Mouse (Mus musculus): ENCODE results near the gene Apoc4. TPM values are rescaled to one million over a fixed set of nuclear protein-coding genes. Genes with fewer than 3 reads are reported as not detected.

Apoc4 gene
- polyA plus RNA-seq, 1 experiment from 2014 or later, result not detected

DNA sequence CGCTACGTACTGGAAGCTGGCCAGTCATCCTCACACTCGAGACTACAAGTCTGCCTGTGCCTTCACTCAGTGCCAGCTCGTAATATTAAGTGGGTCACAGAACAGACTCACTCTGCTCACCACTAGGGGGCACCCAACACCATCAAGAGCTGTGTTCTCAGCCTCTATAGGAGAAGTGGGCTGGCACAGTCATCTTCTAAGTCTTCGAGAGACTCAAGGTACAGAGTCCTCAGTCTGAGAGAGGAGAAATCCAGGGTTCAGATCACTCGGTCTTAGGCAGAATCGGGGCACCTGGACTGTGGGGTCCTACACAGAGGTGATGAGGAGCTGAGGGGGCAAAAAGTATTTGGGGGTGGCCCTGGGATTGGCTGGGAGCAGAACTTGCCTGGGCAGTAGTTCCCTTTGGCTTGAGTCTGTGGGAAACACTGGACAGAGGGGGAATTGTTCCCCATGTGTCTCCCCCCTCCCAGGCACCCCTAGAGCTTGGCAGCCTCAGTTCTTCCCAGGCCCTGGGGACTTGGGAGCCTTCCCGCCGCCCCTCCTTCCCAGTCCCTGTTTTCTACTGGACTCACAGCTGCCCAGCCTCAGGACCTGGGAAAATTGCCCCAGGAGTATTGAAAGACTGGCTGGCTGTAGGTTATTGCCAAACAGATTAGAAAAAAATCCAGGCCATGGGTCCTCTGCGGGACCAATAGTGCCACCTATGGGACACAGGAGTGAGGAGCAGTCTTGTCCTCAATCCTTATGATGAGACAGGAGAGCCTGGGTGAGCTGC, 12.1 kb downstream of the Apoc4 start:
- Histone ChIP-seq H3K27me3 (0 out of 2 replicates have a peak, but pooled peaks cover 5% of the 10 kb centered on the region), H3K4me1 (peaks cover 11% of the 10 kb centered on the region), H3K9ac (no peak overlapping the region), H3K4me2 (0 out of 2 replicates have a peak overlapping the region, but pooled peaks have one; percentile 6), H3K9me3 (no peaks in the 10 kb centered on the region), H3K4me3 (replicated peaks) (no peak overlapping the region), H3K36me3 (replicated peaks) (no peaks in the 10 kb centered on the region), H3K27ac (no peak overlapping the region)
- 11% methylated on average over 10 of the region's 10 CpGs for WGBS
- peak; percentile 65; the same call in 1 of the 2 replicates for ATAC-seq (ENCODE audit: low FRiP score)

DNA sequence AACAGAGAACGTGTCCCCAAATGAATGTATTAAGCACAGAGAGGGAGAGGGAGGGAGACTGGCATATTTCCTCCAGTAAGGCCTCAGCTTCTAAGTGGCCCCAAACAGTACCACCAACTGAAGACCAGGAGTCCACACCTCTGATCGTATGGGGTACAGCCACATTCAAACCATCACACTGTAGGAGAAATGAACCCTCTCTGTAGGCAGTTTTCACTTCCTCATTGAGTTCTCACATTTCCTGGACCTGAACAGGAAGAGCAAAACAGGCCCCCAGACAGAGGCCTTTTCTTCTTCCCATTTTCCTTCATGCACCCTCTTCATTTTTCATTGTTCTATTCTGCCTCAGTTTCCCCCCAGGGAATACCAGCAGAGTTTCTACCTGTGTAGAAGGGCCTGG, 13.8 kb downstream of the Apoc4 start:
- Histone ChIP-seq H3K27ac (no peak overlapping the region), H3K4me2 (no peak overlapping the region), H3K9me3 (no peaks in the 10 kb centered on the region), H3K9ac (no peak overlapping the region), H3K4me1 (peaks cover 27% of the 10 kb centered on the region), H3K4me3 (replicated peaks) (no peak overlapping the region), H3K36me3 (replicated peaks) (peaks cover 4% of the 10 kb centered on the region; the same call in 1 of the 2 replicates), H3K27me3 (0 out of 2 replicates have a peak, but pooled peaks cover 5% of the 10 kb centered on the region)
- WGBS, result 86% methylated on average over 2 of the region's 2 CpGs
- no peak for ATAC-seq (ENCODE audit: low FRiP score)

- H3K9me3 ChIP-seq, result no peaks in the 10 kb centered on the region
- 66% methylated on average over 3 of the region's 3 CpGs for WGBS
- no peak overlapping the region for H3K4me3 ChIP-seq (replicated peaks)
- H3K27ac ChIP-seq, result no peak overlapping the region
- 0 out of 2 replicates have a peak, but pooled peaks cover 5% of the 10 kb centered on the region for H3K27me3 ChIP-seq
- H3K9ac ChIP-seq, result no peak overlapping the region
- H3K36me3 ChIP-seq (replicated peaks), result peaks cover 11% of the 10 kb centered on the region
- peaks cover 29% of the 10 kb centered on the region for H3K4me1 ChIP-seq
- no peak overlapping the region for H3K4me2 ChIP-seq
- no peak for ATAC-seq (ENCODE audit: low FRiP score)
Measured at GRCm38 (mm10) chr7:19666750-19667149, 14.5 kb downstream of the Apoc4 start.

DNA sequence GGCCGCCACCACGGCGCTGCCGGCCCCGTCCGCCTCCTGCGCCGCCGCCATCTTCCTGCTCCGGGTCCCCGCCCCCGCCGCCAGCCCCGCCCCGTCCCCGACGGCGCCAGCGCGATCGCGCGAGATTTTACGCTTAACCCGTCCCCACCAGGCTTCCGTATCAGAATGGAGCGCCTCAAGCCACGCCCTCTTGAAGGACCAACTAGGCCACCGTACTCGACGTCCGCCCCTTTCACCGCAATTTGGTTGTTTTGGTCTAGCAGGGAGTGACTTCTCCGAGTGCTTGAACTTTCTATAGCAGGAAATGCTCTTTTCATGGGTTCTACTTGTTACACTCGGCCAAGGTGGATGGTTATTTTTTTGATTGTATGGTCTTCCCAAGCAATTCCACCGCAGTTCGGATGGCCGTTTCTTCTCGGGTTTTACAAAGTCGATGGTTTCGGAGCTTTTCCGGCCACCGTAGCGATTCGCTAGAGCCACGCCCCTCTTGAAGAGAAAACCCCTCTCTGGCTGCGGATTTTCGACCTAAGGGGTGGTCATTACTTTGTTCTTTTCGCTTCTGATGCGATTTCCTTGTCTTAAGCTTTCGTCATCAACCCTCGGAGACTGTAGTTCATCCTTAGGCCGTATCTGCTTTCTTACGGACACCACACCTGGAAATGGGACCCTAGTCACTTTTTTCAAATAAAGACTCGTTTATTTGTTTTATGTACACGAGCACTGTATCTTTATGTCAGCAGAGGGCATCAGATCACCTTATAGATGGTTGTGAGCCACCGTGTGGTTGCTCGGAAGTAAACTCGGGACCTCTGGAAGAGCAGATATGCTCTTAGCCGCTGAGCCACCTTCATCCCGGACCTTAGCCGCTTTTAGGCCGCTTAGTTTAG, 16.1 kb downstream of the Apoc4 start, which contains the start of gene Clptm1:
TSS of gene Clptm1 (minus strand) at position 79 of the 887 bp plus-strand sequence.
- Histone ChIP-seq H3K36me3 (replicated peaks) (peaks cover 20% of the 10 kb centered on the region), H3K4me3 (replicated peaks) (peak within 1 kb of the TSS; percentile 100), H3K27me3 (0 out of 2 replicates have a peak, but pooled peaks cover 5% of the 10 kb centered on the region), H3K9ac (peak within 1 kb of the TSS; percentile 99), H3K4me1 (peaks cover 29% of the 10 kb centered on the region), H3K27ac (peak within 1 kb of the TSS; percentile 93), H3K4me2 (peak within 1 kb of the TSS; percentile 86), H3K9me3 (no peaks in the 10 kb centered on the region)
- WGBS, result under 1% methylated on average over 62 of the region's 63 CpGs
- peak; percentile 91 for ATAC-seq (ENCODE audit: low FRiP score)

DNA sequence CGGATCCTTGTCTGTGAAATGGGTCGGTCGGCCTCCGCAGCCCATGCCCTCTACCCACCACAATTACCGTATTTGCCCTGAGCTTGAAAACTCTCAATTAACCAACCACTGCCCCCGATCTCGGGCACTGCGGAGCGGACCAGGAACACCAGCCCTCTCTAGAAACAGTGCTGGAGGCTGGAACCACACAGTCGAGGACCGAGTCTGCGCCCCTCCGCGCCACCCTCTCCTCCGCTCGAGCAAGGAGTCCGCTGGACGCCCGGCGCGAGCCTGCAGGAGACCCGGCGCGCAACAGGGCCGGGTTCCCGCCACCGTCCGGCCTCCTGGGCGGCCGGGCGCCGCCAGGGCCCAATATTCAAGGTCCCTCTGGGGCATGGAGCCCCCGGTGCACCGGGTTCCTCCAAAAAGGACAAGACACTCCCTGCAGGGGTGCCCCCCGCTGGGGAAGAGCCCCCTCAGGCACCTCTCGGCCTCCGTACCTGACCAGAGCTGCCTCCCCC, 16.8 kb downstream of the Apoc4 start:
- Histone ChIP-seq H3K4me2 (peak overlapping the region; percentile 86), H3K27ac (peak overlapping the region; percentile 93), H3K9ac (peak overlapping the region; percentile 99), H3K27me3 (0 out of 2 replicates have a peak, but pooled peaks cover 5% of the 10 kb centered on the region), H3K36me3 (replicated peaks) (peaks cover 25% of the 10 kb centered on the region), H3K4me3 (replicated peaks) (peak overlapping the region; percentile 100), H3K9me3 (no peaks in the 10 kb centered on the region), H3K4me1 (peaks cover 29% of the 10 kb centered on the region)
- under 1% methylated on average over 37 of the region's 37 CpGs for WGBS
- peak; percentile 68 for ATAC-seq (ENCODE audit: low FRiP score)

GRCm38 (mm10) chr7:19663940-19664339, 17.3 kb downstream of the Apoc4 start:
- Histone ChIP-seq H3K4me1 (peaks cover 26% of the 10 kb centered on the region), H3K9ac (peak overlapping the region; percentile 99), H3K27me3 (0 out of 2 replicates have a peak, but pooled peaks cover 5% of the 10 kb centered on the region), H3K27ac (no peak overlapping the region), H3K4me3 (replicated peaks) (peak overlapping the region; percentile 100), H3K9me3 (no peaks in the 10 kb centered on the region), H3K4me2 (peak overlapping the region; percentile 86), H3K36me3 (replicated peaks) (peaks cover 28% of the 10 kb centered on the region)
- no peak for ATAC-seq (ENCODE audit: low FRiP score)
- 22% methylated on average over 8 of the region's 8 CpGs for WGBS

DNA sequence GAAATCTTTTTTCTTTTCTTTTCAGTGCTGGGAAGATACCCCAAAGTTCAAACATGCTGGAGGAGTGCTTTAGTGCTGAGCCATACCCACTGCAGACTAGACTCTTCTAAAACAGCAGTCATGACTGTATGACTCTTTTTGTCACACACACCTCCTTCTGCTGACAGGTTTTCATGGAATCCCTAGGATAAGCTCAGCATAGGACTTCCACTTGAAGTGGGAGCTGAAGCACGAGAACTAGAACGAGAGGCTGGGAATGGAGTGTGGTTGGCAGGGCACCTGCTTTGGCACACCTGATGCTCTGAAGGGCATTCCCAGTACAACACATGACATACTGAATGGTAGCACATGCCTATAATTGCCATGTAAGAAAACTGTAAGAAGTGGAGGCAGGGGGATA, 28.7 kb downstream of the Apoc4 start:
- H3K4me2 ChIP-seq, result no peak overlapping the region
- no peaks in the 10 kb centered on the region for H3K4me1 ChIP-seq
- no peak overlapping the region for H3K27ac ChIP-seq
- no peaks in the 10 kb centered on the region for H3K9me3 ChIP-seq
- WGBS, result 92% methylated on average over 2 of the region's 2 CpGs
- H3K4me3 ChIP-seq (replicated peaks), result no peak overlapping the region
- no peak for ATAC-seq (ENCODE audit: low FRiP score)
- H3K36me3 ChIP-seq (replicated peaks), result peaks cover 76% of the 10 kb centered on the region
- H3K9ac ChIP-seq, result no peak overlapping the region
- no peaks in the 10 kb centered on the region for H3K27me3 ChIP-seq

DNA sequence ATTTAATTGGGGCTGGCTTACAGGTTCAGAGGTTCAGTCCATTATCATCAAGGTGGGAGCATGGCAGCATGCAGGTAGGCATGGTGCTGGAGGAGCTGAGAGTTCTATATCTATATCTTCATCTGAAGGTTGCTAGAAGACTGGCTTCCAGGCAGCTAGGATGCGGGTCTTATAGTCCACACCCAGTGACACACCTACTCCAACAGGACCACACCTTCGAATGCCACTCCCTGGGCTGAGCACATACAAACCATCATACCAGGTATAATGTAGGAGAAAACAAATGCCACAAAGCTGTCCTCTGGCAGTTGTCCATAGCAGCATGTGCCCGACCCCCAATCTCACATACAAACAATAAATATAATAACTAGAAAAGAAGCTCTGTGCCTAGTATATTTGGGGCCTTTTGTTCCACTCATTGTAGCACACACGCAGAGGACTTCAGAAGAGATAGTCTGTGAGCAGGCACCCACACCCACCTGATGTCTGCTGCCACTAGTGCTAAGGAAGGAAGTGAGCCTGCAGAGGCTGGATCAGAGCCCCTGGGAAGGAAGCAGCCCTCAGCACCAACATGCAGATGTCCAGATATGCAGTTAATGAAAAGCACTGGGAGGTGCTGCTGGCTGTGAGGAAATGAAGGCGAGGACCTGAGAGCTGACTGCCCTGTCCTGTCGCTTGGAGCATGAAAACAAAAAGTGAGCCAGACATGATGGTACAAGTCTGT, 30.1 kb downstream of the Apoc4 start:
- Histone ChIP-seq H3K27me3 (no peaks in the 10 kb centered on the region), H3K4me1 (no peaks in the 10 kb centered on the region), H3K9me3 (no peaks in the 10 kb centered on the region), H3K4me2 (no peak overlapping the region), H3K9ac (no peak overlapping the region), H3K36me3 (replicated peaks) (peaks cover 86% of the 10 kb centered on the region), H3K27ac (no peak overlapping the region), H3K4me3 (replicated peaks) (no peak overlapping the region)
- no peak for ATAC-seq (ENCODE audit: low FRiP score)
- 93% methylated on average over 6 of the region's 6 CpGs for WGBS

DNA sequence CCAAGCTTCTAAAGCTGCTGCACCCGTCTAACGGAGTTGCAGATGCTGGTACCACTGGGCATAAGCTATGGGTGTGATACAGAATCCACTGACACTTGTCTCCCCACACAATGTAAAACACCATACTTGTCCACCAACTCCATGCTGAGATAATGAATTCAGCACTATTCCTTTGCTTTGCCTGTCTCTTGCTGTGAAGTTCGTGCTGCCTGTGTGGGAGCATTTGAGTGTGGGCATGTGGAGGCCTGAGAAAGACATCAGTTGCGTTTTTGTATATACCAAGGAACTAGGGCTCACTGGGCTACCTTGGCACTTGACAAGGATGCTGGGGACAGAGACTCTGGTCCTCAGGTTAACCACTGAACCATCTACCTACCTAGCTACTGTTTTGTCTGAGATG, 40.1 kb downstream of the Apoc4 start:
- Histone ChIP-seq H3K4me2 (no peak overlapping the region), H3K36me3 (replicated peaks) (peaks cover 98% of the 10 kb centered on the region)
- no peak for ATAC-seq (ENCODE audit: low FRiP score)

DNA sequence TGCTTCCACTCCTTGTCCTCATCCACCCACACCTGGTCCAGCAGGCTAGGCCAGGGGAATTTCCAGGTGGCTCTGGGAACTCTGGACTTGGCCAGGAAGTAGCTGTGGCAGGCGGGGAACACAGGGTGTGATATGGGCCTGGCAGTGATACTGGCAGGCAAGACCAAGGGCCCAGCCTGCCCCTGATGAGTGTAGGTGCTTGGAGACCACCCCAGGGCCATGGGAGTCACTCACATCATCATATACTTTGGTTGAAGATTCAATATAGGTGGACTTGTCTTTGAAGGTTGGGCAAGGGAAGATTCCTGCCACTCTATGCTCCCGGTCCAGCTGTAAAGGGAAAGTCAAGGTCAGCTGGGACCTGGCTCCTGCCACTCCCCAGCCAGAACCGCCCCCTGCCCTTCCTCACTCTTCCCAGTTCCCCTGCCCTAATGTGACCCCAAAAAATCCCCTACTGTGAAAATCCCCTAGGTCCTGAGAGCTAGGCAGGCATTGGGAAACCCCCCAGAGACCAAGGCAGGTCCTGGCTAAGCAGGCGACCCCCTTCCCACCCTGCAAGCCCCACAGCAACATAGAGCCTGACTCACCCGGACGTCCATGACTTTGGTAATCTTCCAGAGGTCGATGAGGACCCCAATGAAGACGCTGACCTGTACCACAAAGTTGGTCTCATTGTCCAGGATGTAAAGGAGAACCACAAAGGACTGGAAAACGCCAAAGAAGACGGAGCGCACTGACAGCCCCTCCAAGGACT, 46.0 kb downstream of the Apoc4 start:
- WGBS, result 88% methylated on average over 11 of the region's 11 CpGs
- Histone ChIP-seq H3K4me3 (replicated peaks) (no peak overlapping the region), H3K9me3 (no peaks in the 10 kb centered on the region), H3K36me3 (replicated peaks) (peaks cover 85% of the 10 kb centered on the region), H3K27me3 (no peaks in the 10 kb centered on the region), H3K27ac (no peak overlapping the region), H3K9ac (no peak overlapping the region), H3K4me2 (no peak overlapping the region), H3K4me1 (no peaks in the 10 kb centered on the region)
- ATAC-seq (ENCODE audit: low FRiP score), result no peak

More for the DNA sequence above, 40.1 kb downstream of the Apoc4 start:
- 93% methylated on average over 4 of the region's 4 CpGs for WGBS
- Histone ChIP-seq H3K27me3 (no peaks in the 10 kb centered on the region), H3K9me3 (no peaks in the 10 kb centered on the region), H3K27ac (no peak overlapping the region), H3K9ac (no peak overlapping the region), H3K4me1 (no peaks in the 10 kb centered on the region), H3K4me3 (replicated peaks) (no peak overlapping the region)

DNA sequence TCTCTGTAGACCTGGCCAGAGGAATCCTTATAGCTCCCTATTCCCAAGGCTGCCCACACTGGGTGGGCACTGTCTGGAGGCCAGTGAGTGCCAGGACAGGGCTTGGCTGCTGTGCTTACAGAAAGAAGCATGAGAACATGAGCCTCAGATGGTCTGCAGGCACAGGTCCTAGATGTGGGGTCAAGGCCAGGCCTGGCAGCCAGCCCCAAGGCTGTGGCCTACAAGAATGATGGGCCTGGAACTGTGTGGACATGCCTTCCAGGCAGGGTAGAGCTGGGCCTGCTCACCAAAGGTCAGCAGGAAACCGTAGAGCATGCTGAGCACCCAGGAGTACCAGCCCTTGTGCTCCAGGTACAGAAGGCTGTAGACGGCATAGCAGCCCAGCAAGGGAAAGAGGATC, 46.7 kb downstream of the Apoc4 start:
- Histone ChIP-seq H3K27me3 (no peaks in the 10 kb centered on the region), H3K36me3 (replicated peaks) (peaks cover 78% of the 10 kb centered on the region), H3K4me2 (no peak overlapping the region), H3K4me3 (replicated peaks) (no peak overlapping the region), H3K4me1 (peaks cover 3% of the 10 kb centered on the region; the same call in 1 of the 2 replicates), H3K9ac (no peak overlapping the region), H3K27ac (no peak overlapping the region), H3K9me3 (no peaks in the 10 kb centered on the region)
- 92% methylated on average over 2 of the region's 2 CpGs for WGBS
- no peak for ATAC-seq (ENCODE audit: low FRiP score)

Measured in forebrain, embryonic 12.5 days (tissue).